Mouse (Mus musculus) cortical plate, adult 2 months (tissue): Measurements from ENCODE around the gene Nbea. TPM values are rescaled to one million over a fixed set of nuclear protein-coding genes. Genes with fewer than 3 reads are reported as not detected.

Source experiments
- H3K27ac ChIP-seq: fragments of 200-500 bp; 2 replicates; pipeline ENCODE4 v1.5.1; 2012; ENCODE audit warnings: low read length, control low read depth, inconsistent platforms; ENCODE audit not compliant: insufficient read depth
- H3K4me1 ChIP-seq: fragments of 200-500 bp; 2 replicates; pipeline ENCODE4 v1.6.1; 2011; ENCODE audit warnings: low read length; ENCODE audit not compliant: control insufficient read depth, insufficient read depth
- H3K4me3 ChIP-seq: fragments of 200-500 bp; 2 replicates; pipeline ENCODE4 v1.5.1; 2011; ENCODE audit warnings: mild to moderate bottlenecking, low read length, control low read depth; ENCODE audit not compliant: insufficient read depth
- CTCF ChIP-seq: fragments of 200-500 bp; IDR thresholded peaks from 2 replicates; pipeline ENCODE4 v1.5.1; 2011; ENCODE audit warnings: mild to moderate bottlenecking, control low read depth, low read length; ENCODE audit not compliant: insufficient read depth; ENCODE audit errors: extremely low read depth
- POLR2A ChIP-seq: fragments of 200-500 bp; IDR thresholded peaks from 2 replicates; pipeline ENCODE4 v1.6.1; 2011; ENCODE audit warnings: mild to moderate bottlenecking, low read length, control low read depth; ENCODE audit not compliant: insufficient read depth; ENCODE audit errors: extremely low read depth
- polyA plus RNA-seq: library from polyadenylated mRNA; depleted of rRNA; stranded (reverse); fragments of >200 nt; gene quantifications from 2 replicates; pipeline ENCODE4 v1.2.3, GENCODE M21; 2012

The Nbea gene
- polyA plus RNA-seq, 1 experiment, result 115 TPM

DNA sequence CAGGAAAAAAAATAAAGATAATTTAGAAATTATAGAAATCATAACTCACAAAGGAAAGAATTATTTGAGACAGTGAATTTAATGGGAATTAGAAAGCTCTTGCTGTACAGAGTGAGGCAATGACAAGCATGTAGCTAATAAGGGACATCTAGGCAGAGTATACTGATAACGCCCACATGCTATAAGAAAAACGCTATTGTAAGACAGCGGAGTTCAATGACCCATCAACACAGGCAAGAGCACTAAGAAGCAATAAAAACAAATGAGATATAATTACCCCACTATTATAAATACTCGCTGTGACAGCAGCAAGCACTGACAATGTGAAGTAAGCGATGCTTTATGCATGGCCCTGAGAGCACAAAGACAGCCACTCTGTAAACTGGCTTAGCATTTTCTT lies 233.5 kb downstream of the Nbea start:
- H3K27ac ChIP-seq, result no peak overlapping the region
- TF ChIP-seq POLR2A (no peak), CTCF (no peak)
- H3K4me1 ChIP-seq, result no peaks in the 10 kb centered on the region
- H3K4me3 ChIP-seq, result no peak overlapping the region

DNA sequence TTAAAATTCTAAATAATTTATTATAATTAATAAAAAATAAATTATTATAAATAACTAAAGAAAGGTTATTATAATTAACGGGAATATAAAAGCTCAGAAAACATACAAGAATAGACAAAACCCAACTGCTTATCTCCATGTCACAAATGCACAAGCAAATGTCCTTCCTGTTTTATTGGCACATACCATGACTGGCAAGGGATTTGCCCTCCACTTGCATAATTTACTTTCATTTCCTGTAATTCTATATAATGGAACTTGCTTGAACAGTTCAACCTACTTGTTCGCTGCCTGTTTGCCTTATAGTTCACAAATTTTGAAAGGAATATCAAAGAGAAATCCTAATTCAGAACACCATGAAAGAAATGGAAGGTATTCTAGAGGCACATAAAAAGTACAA lies 234.4 kb downstream of the Nbea start:
- Histone ChIP-seq H3K27ac (no peak overlapping the region), H3K4me1 (no peaks in the 10 kb centered on the region), H3K4me3 (no peak overlapping the region)
- TF ChIP-seq CTCF, result no peak
- TF ChIP-seq POLR2A, result no peak

DNA sequence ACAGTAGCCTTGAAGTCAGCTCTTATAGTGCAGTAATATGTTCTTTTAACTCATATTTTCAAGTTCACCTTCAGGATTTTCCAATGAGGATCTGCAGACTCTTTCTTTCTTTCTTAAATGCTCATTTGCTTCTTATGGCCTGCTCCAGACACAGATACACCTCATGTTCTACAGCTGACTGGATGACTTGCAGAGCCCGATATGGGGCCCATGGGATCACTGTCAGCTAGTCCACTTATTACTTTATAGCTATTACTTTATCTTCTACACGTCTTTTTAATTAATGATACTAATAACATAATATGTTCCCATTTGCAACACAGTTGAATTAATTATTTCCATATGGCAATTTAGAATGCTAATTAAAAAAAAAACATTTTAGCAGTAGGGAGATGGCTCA lies 256.2 kb downstream of the Nbea start:
- H3K4me3 ChIP-seq, result no peak overlapping the region
- no peaks in the 10 kb centered on the region; the same call in 1 of the 2 replicates for H3K4me1 ChIP-seq
- TF ChIP-seq CTCF (no peak), POLR2A (no peak)

DNA sequence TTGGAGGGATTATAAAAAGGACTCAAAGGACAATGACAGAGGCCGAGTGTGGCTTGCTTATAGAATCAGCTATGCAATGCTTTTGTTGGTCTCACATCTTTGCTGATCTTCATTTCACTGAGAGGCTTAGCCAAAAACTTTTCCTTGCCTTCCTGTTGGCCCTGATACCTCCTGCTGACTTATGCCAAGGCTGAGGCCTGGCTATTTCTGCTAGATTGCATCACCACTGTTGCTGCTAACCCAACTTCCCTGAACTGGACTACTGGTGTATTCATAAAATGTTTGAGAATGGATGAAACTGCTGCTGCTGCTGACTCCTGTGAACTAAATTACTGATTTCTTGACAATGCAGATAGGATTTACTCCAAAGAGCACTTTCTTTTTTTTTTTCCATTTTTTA lies 274.2 kb downstream of the Nbea start:
- no peaks in the 10 kb centered on the region for H3K4me1 ChIP-seq
- no peak overlapping the region for H3K4me3 ChIP-seq
- H3K27ac ChIP-seq, result no peak overlapping the region
- TF ChIP-seq POLR2A (no peak), CTCF (no peak)

More for the DNA sequence above, 256.2 kb downstream of the Nbea start:
- H3K27ac ChIP-seq, result no peak overlapping the region

DNA sequence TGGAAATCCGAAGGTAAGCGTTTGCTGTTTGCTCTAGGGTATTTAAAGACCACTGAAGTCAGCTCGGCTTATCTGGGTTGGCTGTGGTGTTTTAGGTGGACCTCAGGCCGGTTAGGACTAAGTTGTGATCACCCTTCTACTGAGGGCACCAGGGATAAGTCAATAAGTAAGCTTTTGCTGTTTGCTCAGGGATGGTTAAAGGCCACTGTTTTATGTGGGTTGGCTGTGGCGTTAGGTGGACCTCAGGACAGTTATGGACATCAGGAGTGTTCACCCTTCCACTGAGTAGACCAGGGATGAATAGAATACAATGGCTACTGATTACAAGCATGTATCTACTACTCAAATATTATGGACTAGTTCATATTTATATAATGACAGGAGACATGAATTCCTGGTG lies 292.9 kb downstream of the Nbea start:
- TF ChIP-seq POLR2A (no peak), CTCF (no peak)
- Histone ChIP-seq H3K4me1 (no peaks in the 10 kb centered on the region), H3K27ac (no peak overlapping the region), H3K4me3 (no peak overlapping the region)

DNA sequence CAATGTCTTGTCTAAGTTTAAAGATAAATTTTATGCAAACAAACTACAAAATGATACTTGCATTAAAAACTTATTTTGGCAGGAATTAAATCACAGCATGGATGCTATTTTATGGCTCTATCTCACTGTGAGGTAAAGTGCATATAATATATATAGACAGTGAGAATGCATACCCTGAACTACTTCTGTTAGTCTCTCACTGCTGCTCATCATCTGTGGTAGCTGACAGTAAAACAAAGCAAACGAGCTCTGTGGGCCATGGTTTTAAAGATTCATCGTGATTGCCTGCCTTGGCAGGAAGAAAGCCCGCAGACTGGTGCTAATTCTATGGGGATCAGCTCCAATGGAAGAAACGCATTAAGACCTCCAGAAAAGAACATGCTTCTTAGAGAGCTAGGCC lies 294.3 kb downstream of the Nbea start:
- no peak overlapping the region for H3K27ac ChIP-seq
- TF ChIP-seq CTCF (no peak), POLR2A (no peak)
- no peaks in the 10 kb centered on the region for H3K4me1 ChIP-seq
- H3K4me3 ChIP-seq, result no peak overlapping the region

DNA sequence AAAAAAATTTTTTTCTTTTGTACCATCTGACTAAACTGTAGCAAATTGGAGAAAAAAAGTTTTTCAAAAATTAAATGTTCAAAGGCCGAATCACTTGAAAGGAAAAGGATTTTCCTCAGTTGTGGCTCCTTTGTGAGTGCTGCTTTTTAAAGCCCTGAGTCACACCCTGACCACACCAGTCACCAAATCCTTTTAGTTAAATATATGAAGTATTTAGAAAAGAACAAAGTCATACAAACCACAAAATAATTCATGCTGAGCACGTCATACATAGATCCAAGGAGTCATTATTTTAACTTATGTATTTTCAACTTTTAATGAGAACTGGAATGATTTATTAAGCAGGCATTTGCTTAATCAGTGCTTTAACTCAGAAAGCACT lies 295.7 kb downstream of the Nbea start:
- TF ChIP-seq CTCF (no peak), POLR2A (no peak)
- Histone ChIP-seq H3K4me1 (no peaks in the 10 kb centered on the region), H3K27ac (no peak overlapping the region), H3K4me3 (no peak overlapping the region)

DNA sequence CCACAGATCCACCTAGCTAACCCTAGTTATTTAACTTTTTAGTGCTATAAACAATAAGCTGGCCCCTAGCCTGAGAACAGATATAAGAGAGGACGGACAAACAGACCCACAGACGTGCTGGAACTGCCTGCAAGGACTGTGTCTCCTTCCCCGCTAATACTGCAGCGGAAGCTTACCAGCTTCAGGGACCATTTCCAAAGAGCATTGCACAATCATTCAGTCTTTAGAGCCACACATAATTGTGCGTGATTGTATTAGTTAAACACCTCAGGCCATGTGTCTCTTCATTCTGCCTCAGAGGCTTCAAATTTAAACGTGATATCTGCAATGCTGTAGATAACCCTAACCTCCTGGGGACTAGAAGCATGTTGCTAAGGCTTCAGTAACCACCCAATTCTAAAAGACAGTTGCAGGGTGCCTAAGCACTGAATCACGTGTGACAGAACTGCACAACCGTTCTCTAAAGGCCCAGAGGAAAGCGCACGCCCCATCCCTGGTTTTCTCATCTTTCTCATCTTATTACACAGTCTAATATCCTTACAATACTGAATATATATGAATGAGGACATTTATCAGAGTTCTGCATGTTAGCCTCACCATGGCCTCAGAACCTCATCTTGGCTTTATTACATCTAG lies 296.2 kb downstream of the Nbea start:
- Histone ChIP-seq H3K27ac (no peak overlapping the region), H3K4me3 (no peak overlapping the region), H3K4me1 (no peaks in the 10 kb centered on the region)
- TF ChIP-seq CTCF, result no peak
- no peak for TF ChIP-seq POLR2A

DNA sequence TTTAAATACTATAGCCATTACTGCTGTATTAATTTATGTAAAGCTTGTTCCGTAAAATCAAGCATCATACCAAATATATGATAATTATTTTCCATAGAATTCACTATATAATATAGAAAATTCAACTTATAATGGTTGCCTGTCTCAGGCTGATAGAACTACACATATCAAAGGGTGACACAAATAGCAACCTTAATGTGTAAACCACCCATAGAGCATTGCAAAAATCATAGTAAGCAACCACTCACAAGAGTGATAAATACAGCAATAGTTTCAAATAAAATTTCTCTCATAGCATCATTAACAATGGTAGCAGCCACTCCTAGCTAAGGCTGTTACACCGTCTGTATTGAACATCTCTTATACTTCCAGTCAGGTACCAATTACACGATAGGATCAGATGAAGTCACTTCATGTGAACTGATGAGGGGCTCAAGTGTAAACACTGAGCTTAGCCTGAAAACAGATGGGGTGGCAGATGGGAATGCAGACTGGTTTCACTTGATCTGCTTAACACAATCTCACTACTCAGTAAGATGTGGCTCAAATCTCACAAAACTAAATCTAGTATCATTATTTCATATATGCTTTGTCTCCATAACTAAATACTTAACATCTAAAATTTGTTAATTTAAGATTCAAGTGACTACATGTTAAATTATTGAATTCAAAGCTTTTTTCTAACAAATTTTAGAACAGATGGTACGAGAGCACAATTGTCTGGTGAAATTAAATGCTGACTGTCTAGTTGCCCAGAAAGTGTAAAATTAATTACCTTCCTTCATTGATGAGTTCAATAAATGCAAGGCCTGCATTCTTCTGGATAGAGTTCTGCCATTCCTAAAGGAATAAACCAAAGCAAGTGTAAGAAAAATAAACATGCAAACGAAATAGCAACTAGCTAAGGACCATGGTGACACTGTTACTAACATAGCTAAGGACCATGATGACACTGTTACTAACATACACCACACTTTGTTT lies 310.3 kb downstream of the Nbea start:
- TF ChIP-seq CTCF (no peak), POLR2A (no peak)
- H3K4me1 ChIP-seq, result no peaks in the 10 kb centered on the region
- H3K4me3 ChIP-seq, result no peak overlapping the region
- H3K27ac ChIP-seq, result no peak overlapping the region

DNA sequence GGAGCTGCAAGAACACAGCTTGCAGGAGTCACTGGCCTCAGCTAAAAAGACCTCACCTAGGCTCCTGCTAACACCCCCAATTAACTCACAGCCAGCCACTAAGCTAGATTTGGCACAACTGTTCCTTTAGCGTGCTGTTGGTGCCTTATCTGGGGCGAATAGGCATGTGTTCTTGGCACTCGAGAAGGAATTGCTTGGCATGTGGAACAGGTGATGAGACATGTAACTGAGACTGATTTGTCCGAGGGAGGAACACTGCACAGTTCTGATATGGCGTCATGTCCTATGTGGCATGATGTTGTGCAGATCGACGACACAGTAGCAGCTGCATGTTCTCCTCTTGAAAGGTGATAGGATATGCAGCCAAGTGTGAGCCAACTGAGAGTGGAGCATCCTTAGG lies 331.0 kb downstream of the Nbea start:
- TF ChIP-seq POLR2A, result no peak
- TF ChIP-seq CTCF, result no peak
- H3K27ac ChIP-seq, result no peak overlapping the region
- no peaks in the 10 kb centered on the region for H3K4me1 ChIP-seq
- no peak overlapping the region for H3K4me3 ChIP-seq
